Mouse (Mus musculus): ENCODE measurements around the gene Ankrd42. TPM values are rescaled to one million over a fixed set of nuclear protein-coding genes. Genes with fewer than 3 reads are reported as not detected.

The Ankrd42 gene
- polyA plus RNA-seq (2016; fragmentation: Nextera tagmentation; extraction: Ambion mirVana), result 10.1 and 10.7 TPM in 2 replicates

- WGBS, result under 1% methylated on average over 44 of the region's 44 CpGs
- Histone ChIP-seq H3K4me1 (peaks cover 20% of the 10 kb centered on the region), H3K4me3 (peak within 1 kb of the TSS; percentile 88), H3K27me3 (ENCODE audit: poor library complexity, severe bottlenecking) (peaks cover 8% of the 10 kb centered on the region), H3K9me3 (no peaks in the 10 kb centered on the region), H3K27ac (peak within 1 kb of the TSS; percentile 86), H3K36me3 (replicated peaks) (peaks cover 34% of the 10 kb centered on the region)
- DNase-seq (ENCODE audit: extremely low spot score, low spot score), result peak; percentile 92
Observed at GRCm38 (mm10) chr7:92637021-92637625, at the start of gene Ankrd42. Gene Ankrd42 (minus strand): TSS chr7:92637142.

GRCm38 (mm10) chr7:92677346-92677745, 40.4 kb upstream of the Ankrd42 start:
- no peak overlapping the region for H3K27ac ChIP-seq
- no peak overlapping the region for H3K4me3 ChIP-seq
- no peaks in the 10 kb centered on the region for H3K9me3 ChIP-seq
- H3K36me3 ChIP-seq (replicated peaks), result no peaks in the 10 kb centered on the region
- H3K27me3 ChIP-seq (ENCODE audit: poor library complexity, severe bottlenecking), result no peaks in the 10 kb centered on the region
- 85% methylated on average over 4 of the region's 4 CpGs for WGBS
- DNase-seq (ENCODE audit: extremely low spot score, low spot score), result no peak
- H3K4me1 ChIP-seq, result no peaks in the 10 kb centered on the region

GRCm38 (mm10) chr7:92675131-92675530, 38.2 kb upstream of the Ankrd42 start:
- DNase-seq (ENCODE audit: extremely low spot score, low spot score), result no peak
- no peaks in the 10 kb centered on the region for H3K27me3 ChIP-seq (ENCODE audit: poor library complexity, severe bottlenecking)
- no peaks in the 10 kb centered on the region for H3K36me3 ChIP-seq (replicated peaks)
- no peak overlapping the region for H3K27ac ChIP-seq
- no peaks in the 10 kb centered on the region for H3K9me3 ChIP-seq
- peaks cover 5% of the 10 kb centered on the region for H3K4me1 ChIP-seq
- H3K4me3 ChIP-seq, result no peak overlapping the region
- WGBS, result 90% methylated on average over 3 of the region's 3 CpGs

GRCm38 (mm10) chr7:92669507-92670471, 32.8 kb upstream of the Ankrd42 start, which contains the start of gene Pcf11:
Gene Pcf11 (minus strand): TSS chr7:92669934.
- H3K4me1 ChIP-seq, result peaks cover 23% of the 10 kb centered on the region
- peak within 1 kb of the TSS; percentile 91 for H3K4me3 ChIP-seq
- no peaks in the 10 kb centered on the region for H3K27me3 ChIP-seq (ENCODE audit: poor library complexity, severe bottlenecking)
- peak within 1 kb of the TSS; percentile 98 for H3K27ac ChIP-seq
- peaks cover 17% of the 10 kb centered on the region for H3K36me3 ChIP-seq (replicated peaks)
- peak; percentile 98 for DNase-seq (ENCODE audit: extremely low spot score, low spot score)
- under 1% methylated on average over 88 of the region's 88 CpGs for WGBS
- no peaks in the 10 kb centered on the region for H3K9me3 ChIP-seq

DNA sequence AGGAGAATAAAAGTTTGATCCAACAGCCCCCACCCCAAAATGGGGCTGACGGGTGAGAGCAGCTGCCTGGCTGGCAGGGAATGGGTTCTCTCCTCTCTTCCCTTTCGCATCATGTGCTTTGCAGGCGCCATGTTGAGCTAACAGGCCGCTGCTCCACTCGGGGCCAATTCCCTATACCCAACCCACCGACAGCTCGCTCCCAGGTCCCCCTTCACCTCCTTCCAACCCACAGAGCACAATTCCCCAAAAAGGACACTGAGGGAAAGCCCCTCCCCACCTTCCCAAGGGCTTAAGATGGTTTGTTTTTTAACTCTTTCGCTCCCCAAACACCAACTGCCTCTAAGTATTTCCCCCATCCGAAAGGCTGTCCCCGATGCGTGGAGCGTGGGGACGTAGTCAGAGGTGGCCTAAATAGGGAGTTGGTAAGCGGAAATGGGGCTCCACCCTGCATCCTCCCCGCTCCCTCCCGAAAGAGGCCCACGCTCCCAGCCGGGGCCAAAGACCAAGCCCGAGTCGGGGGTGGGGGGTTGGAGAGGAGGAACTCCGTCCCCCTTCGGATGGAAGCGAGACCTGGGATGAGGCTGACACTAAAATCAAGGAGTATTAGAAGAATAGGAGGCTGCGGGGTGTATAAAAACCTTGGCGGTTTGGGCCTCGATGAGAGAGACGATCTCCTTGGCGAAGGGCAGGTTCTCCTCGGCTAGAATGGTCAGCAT, 32.0 kb upstream of the Ankrd42 start:
- WGBS, result 0% methylated on average over 29 of the region's 29 CpGs
- H3K4me1 ChIP-seq, result peaks cover 23% of the 10 kb centered on the region
- H3K4me3 ChIP-seq, result peak overlapping the region; percentile 91
- peaks cover 17% of the 10 kb centered on the region for H3K36me3 ChIP-seq (replicated peaks)
- H3K27ac ChIP-seq, result peak overlapping the region; percentile 98
- no peaks in the 10 kb centered on the region for H3K9me3 ChIP-seq
- peak; percentile 62 for DNase-seq (ENCODE audit: extremely low spot score, low spot score)
- H3K27me3 ChIP-seq (ENCODE audit: poor library complexity, severe bottlenecking), result no peaks in the 10 kb centered on the region

DNA sequence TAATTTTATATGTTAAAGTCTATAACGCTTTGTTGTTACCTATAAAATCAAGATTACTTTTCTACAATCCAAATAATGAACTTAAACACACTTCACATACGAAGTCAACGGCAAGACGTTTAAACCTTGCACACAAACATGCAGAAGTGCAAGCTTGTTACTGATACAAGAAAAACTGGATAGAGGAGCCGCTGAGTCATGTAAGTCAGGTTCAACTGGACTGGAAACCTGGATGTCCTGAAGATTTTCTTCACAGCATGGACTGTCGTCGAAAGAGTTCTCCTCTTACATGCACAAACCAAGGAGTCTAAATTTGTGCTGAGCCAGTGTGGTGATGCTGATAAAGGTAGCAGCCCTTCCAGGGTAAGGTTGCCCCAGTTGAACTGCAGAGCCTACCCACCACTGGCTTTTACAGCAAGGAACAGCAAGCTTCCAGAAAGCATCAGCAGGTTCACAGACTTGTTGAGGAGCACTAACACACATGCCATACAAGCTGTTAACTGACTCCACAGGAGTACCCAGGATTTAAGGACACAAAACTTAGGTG, 29.4 kb upstream of the Ankrd42 start:
- no peak overlapping the region for H3K27ac ChIP-seq
- H3K27me3 ChIP-seq (ENCODE audit: poor library complexity, severe bottlenecking), result no peaks in the 10 kb centered on the region
- no peak for DNase-seq (ENCODE audit: extremely low spot score, low spot score)
- H3K9me3 ChIP-seq, result no peaks in the 10 kb centered on the region
- WGBS, result 90% methylated on average over 7 of the region's 7 CpGs
- peak overlapping the region; percentile 91; the same call in 1 of the 2 replicates for H3K4me3 ChIP-seq
- H3K36me3 ChIP-seq (replicated peaks), result peaks cover 40% of the 10 kb centered on the region
- H3K4me1 ChIP-seq, result peaks cover 23% of the 10 kb centered on the region

DNA sequence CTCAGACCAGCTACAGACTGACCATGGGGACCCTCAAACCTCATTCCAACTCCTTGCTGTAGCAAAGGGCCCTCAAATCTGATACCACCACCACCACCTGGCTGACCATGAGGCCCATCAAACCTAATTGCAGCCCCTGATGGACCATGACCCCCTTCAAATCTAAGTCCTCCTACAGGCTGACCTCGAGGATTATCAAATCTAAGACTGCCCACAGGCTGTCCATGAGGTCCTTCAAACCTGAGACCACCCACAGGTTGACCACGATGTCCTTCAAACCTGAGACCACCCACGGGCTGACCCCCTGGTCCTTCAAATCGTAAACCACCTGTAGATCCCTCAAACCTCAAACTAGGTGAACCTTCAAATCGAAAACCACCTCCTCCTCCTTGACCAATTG, 21.1 kb upstream of the Ankrd42 start:
- no peak overlapping the region for H3K27ac ChIP-seq
- no peak overlapping the region for H3K4me3 ChIP-seq
- no peaks in the 10 kb centered on the region; the same call in 1 of the 2 replicates for H3K9me3 ChIP-seq
- peaks cover 93% of the 10 kb centered on the region for H3K36me3 ChIP-seq (replicated peaks)
- H3K27me3 ChIP-seq (ENCODE audit: poor library complexity, severe bottlenecking), result no peaks in the 10 kb centered on the region
- H3K4me1 ChIP-seq, result no peaks in the 10 kb centered on the region
- WGBS, result 98% methylated on average over 5 of the region's 5 CpGs
- DNase-seq (ENCODE audit: extremely low spot score, low spot score), result no peak

- H3K9me3 ChIP-seq, result no peaks in the 10 kb centered on the region; the same call in 1 of the 2 replicates
- H3K4me1 ChIP-seq, result no peaks in the 10 kb centered on the region
- no peak for DNase-seq (ENCODE audit: extremely low spot score, low spot score)
- no peaks in the 10 kb centered on the region for H3K27me3 ChIP-seq (ENCODE audit: poor library complexity, severe bottlenecking)
- H3K27ac ChIP-seq, result no peak overlapping the region
- WGBS, result 94% methylated on average over 2 of the region's 2 CpGs
- peaks cover 93% of the 10 kb centered on the region for H3K36me3 ChIP-seq (replicated peaks)
- H3K4me3 ChIP-seq, result no peak overlapping the region
Observed at GRCm38 (mm10) chr7:92656386-92656785, 19.4 kb upstream of the Ankrd42 start.

DNA sequence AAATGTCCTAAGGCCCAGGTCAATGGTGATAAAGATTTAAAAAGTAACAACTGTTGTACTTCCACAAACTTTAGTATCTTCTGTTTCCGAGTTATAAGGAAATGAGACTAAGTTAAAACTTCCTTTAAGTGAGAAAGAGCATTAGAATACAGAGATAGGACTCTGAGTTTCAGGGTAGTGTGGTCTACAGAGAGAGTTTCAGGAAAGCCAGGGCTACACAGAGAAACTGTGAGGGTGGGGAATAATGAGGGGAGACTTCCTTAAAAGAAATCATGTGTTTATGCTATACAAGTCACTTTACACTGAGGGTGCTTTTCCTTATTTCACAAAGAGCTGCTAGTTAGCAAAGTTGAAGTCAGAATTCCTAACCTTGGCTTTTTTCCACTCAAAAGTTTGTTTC, 16.4 kb upstream of the Ankrd42 start:
- Histone ChIP-seq H3K27me3 (ENCODE audit: poor library complexity, severe bottlenecking) (no peaks in the 10 kb centered on the region), H3K4me1 (no peaks in the 10 kb centered on the region), H3K9me3 (no peaks in the 10 kb centered on the region; the same call in 1 of the 2 replicates), H3K27ac (no peak overlapping the region), H3K4me3 (no peak overlapping the region), H3K36me3 (replicated peaks) (peaks cover 87% of the 10 kb centered on the region)
- 90% methylated on average over 1 of the region's 1 CpGs for WGBS
- DNase-seq (ENCODE audit: extremely low spot score, low spot score), result no peak

DNA sequence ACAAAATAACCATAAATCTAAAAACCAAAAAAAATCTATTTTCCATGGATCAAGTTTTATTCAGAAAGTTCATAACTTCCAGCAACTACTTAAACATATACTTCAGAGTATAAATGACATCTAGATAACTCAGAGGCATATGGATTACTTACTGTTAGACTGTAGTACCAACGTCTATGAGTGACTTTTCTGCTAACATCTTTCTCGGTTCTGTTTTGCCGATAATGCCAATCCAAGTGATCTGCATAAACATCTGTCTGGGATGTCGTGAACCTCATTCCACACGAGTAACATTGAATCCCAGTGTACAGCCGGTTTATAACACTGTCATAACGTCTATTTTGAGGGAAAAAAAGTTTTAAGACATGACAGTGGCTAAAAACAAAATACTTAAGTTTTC, 10.8 kb upstream of the Ankrd42 start:
- Histone ChIP-seq H3K4me3 (no peak overlapping the region), H3K27ac (no peak overlapping the region), H3K9me3 (no peaks in the 10 kb centered on the region), H3K36me3 (replicated peaks) (peaks cover 92% of the 10 kb centered on the region), H3K4me1 (no peaks in the 10 kb centered on the region), H3K27me3 (ENCODE audit: poor library complexity, severe bottlenecking) (no peaks in the 10 kb centered on the region)
- DNase-seq (ENCODE audit: extremely low spot score, low spot score), result no peak
- WGBS, result 92% methylated on average over 7 of the region's 7 CpGs

GRCm38 (mm10) chr7:92642358-92642757, 5.4 kb upstream of the Ankrd42 start:
- Histone ChIP-seq H3K9me3 (no peaks in the 10 kb centered on the region), H3K27me3 (ENCODE audit: poor library complexity, severe bottlenecking) (no peaks in the 10 kb centered on the region), H3K4me1 (peaks cover 9% of the 10 kb centered on the region), H3K36me3 (replicated peaks) (peaks cover 85% of the 10 kb centered on the region), H3K27ac (no peak overlapping the region), H3K4me3 (no peak overlapping the region)
- no peak for DNase-seq (ENCODE audit: extremely low spot score, low spot score)

DNA sequence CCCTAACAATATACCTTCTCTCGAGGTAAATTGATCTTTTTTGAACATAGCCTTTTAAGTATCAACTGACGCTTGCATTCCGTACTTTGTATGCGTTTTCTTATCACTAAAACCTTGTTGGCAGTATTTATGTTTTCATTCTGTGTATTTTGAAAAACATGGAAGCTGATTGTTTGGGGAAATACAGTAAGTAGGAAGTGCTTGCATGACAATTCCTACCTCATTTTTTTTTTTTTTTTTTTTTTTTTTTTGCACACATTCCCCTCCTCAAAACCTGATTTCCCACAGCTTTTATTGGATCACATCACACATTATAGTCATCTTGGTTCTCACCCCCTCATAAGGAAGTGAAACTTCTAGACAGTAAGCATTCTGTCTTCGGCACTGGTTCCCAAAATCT, 1.1 kb upstream of the Ankrd42 start:
- peaks cover 20% of the 10 kb centered on the region for H3K4me1 ChIP-seq
- H3K36me3 ChIP-seq (replicated peaks), result peaks cover 44% of the 10 kb centered on the region
- WGBS, result 93% methylated on average over 5 of the region's 5 CpGs
- H3K27ac ChIP-seq, result no peak overlapping the region
- H3K27me3 ChIP-seq (ENCODE audit: poor library complexity, severe bottlenecking), result peaks cover 8% of the 10 kb centered on the region
- H3K9me3 ChIP-seq, result no peaks in the 10 kb centered on the region
- DNase-seq (ENCODE audit: extremely low spot score, low spot score), result no peak
- peak overlapping the region; percentile 88 for H3K4me3 ChIP-seq
